Mouse (Mus musculus): ENCODE measurements around the gene Kcnip1. TPM values are rescaled to one million over a fixed set of nuclear protein-coding genes. Genes with fewer than 3 reads are reported as not detected.

Gene Kcnip1
- polyA plus RNA-seq, 1 experiment from 2014 or later: 1.1 TPM

- no peak overlapping the region for H3K9ac ChIP-seq (replicated peaks; ENCODE audit: low read length)
- H3K4me2 ChIP-seq (replicated peaks; ENCODE audit: low read depth, low read length): no peak overlapping the region
- no peak overlapping the region for H3K27ac ChIP-seq (ENCODE audit: low read length)
- no peak for ATAC-seq (ENCODE audit: low FRiP score, low TSS enrichment)
- no peaks in the 10 kb centered on the region for H3K36me3 ChIP-seq (ENCODE audit: insufficient read depth, low read length)
- no peaks in the 10 kb centered on the region for H3K4me1 ChIP-seq (ENCODE audit: insufficient read depth, low read length)
- H3K27me3 ChIP-seq (ENCODE audit: insufficient read depth, low read length): no peaks in the 10 kb centered on the region
- H3K4me3 ChIP-seq (ENCODE audit: low read length): no peak overlapping the region
- WGBS: 48% methylated on average over 3 of the region's 3 CpGs
- H3K9me3 ChIP-seq (ENCODE audit: low read length): no peaks in the 10 kb centered on the region
Measured at GRCm38 (mm10) chr11:33655221-33655620, 337.7 kb downstream of the Kcnip1 start.

GRCm38 (mm10) chr11:33654485-33654884, 338.5 kb downstream of the Kcnip1 start:
- Histone ChIP-seq H3K9ac (replicated peaks; ENCODE audit: low read length) (no peak overlapping the region), H3K4me1 (ENCODE audit: insufficient read depth, low read length) (no peaks in the 10 kb centered on the region), H3K9me3 (ENCODE audit: low read length) (no peaks in the 10 kb centered on the region), H3K27ac (ENCODE audit: low read length) (no peak overlapping the region), H3K4me3 (ENCODE audit: low read length) (no peak overlapping the region), H3K27me3 (ENCODE audit: insufficient read depth, low read length) (no peaks in the 10 kb centered on the region), H3K4me2 (replicated peaks; ENCODE audit: low read depth, low read length) (no peak overlapping the region), H3K36me3 (ENCODE audit: insufficient read depth, low read length) (no peaks in the 10 kb centered on the region)
- no peak for ATAC-seq (ENCODE audit: low FRiP score, low TSS enrichment)
- 90% methylated on average over 2 of the region's 2 CpGs for WGBS

GRCm38 (mm10) chr11:33649358-33649757, 343.6 kb downstream of the Kcnip1 start:
- ATAC-seq (ENCODE audit: low FRiP score, low TSS enrichment): no peak
- Histone ChIP-seq H3K9ac (replicated peaks; ENCODE audit: low read length) (no peak overlapping the region), H3K27me3 (ENCODE audit: insufficient read depth, low read length) (no peaks in the 10 kb centered on the region), H3K27ac (ENCODE audit: low read length) (no peak overlapping the region), H3K9me3 (ENCODE audit: low read length) (no peaks in the 10 kb centered on the region), H3K36me3 (ENCODE audit: insufficient read depth, low read length) (no peaks in the 10 kb centered on the region), H3K4me2 (replicated peaks; ENCODE audit: low read depth, low read length) (no peak overlapping the region), H3K4me1 (ENCODE audit: insufficient read depth, low read length) (no peaks in the 10 kb centered on the region), H3K4me3 (ENCODE audit: low read length) (no peak overlapping the region)
- WGBS: 70% methylated on average over 2 of the region's 2 CpGs

GRCm38 (mm10) chr11:33637107-33637506, 355.8 kb downstream of the Kcnip1 start:
- Histone ChIP-seq H3K9me3 (ENCODE audit: low read length) (no peaks in the 10 kb centered on the region), H3K36me3 (ENCODE audit: insufficient read depth, low read length) (no peaks in the 10 kb centered on the region), H3K4me3 (ENCODE audit: low read length) (no peak overlapping the region), H3K9ac (replicated peaks; ENCODE audit: low read length) (no peak overlapping the region), H3K27me3 (ENCODE audit: insufficient read depth, low read length) (no peaks in the 10 kb centered on the region), H3K27ac (ENCODE audit: low read length) (no peak overlapping the region), H3K4me2 (replicated peaks; ENCODE audit: low read depth, low read length) (no peak overlapping the region), H3K4me1 (ENCODE audit: insufficient read depth, low read length) (no peaks in the 10 kb centered on the region)
- no peak for ATAC-seq (ENCODE audit: low FRiP score, low TSS enrichment)
- WGBS: 90% methylated on average over 2 of the region's 2 CpGs

GRCm38 (mm10) chr11:33627136-33627742, 365.7 kb downstream of the Kcnip1 start:
- no peaks in the 10 kb centered on the region for H3K4me1 ChIP-seq (ENCODE audit: insufficient read depth, low read length)
- H3K9ac ChIP-seq (replicated peaks; ENCODE audit: low read length): no peak overlapping the region
- H3K4me2 ChIP-seq (replicated peaks; ENCODE audit: low read depth, low read length): no peak overlapping the region
- ATAC-seq (ENCODE audit: low FRiP score, low TSS enrichment): no peak
- H3K27ac ChIP-seq (ENCODE audit: low read length): no peak overlapping the region
- H3K36me3 ChIP-seq (ENCODE audit: insufficient read depth, low read length): no peaks in the 10 kb centered on the region
- no peaks in the 10 kb centered on the region for H3K27me3 ChIP-seq (ENCODE audit: insufficient read depth, low read length)
- H3K9me3 ChIP-seq (ENCODE audit: low read length): no peaks in the 10 kb centered on the region
- WGBS: 84% methylated on average over 4 of the region's 4 CpGs
- no peak overlapping the region for H3K4me3 ChIP-seq (ENCODE audit: low read length)

GRCm38 (mm10) chr11:33614218-33614617, 378.7 kb downstream of the Kcnip1 start:
- H3K27me3 ChIP-seq (ENCODE audit: insufficient read depth, low read length): no peaks in the 10 kb centered on the region
- no peak overlapping the region for H3K27ac ChIP-seq (ENCODE audit: low read length)
- H3K36me3 ChIP-seq (ENCODE audit: insufficient read depth, low read length): no peaks in the 10 kb centered on the region
- H3K4me1 ChIP-seq (ENCODE audit: insufficient read depth, low read length): no peaks in the 10 kb centered on the region
- 8% methylated on average over 15 of the region's 15 CpGs for WGBS
- ATAC-seq (ENCODE audit: low FRiP score, low TSS enrichment): peak; percentile 79
- no peak overlapping the region for H3K4me2 ChIP-seq (replicated peaks; ENCODE audit: low read depth, low read length)
- H3K4me3 ChIP-seq (ENCODE audit: low read length): no peak overlapping the region
- no peak overlapping the region for H3K9ac ChIP-seq (replicated peaks; ENCODE audit: low read length)
- no peaks in the 10 kb centered on the region for H3K9me3 ChIP-seq (ENCODE audit: low read length)

- Histone ChIP-seq H3K4me2 (replicated peaks; ENCODE audit: low read depth, low read length) (no peak overlapping the region), H3K27me3 (ENCODE audit: insufficient read depth, low read length) (no peaks in the 10 kb centered on the region), H3K4me1 (ENCODE audit: insufficient read depth, low read length) (0 out of 2 replicates have a peak, but pooled peaks cover 5% of the 10 kb centered on the region), H3K4me3 (ENCODE audit: low read length) (no peak overlapping the region), H3K9me3 (ENCODE audit: low read length) (no peaks in the 10 kb centered on the region), H3K27ac (ENCODE audit: low read length) (no peak overlapping the region), H3K36me3 (ENCODE audit: insufficient read depth, low read length) (no peaks in the 10 kb centered on the region), H3K9ac (replicated peaks; ENCODE audit: low read length) (no peak overlapping the region)
- ATAC-seq (ENCODE audit: low FRiP score, low TSS enrichment): peak; percentile 86
- WGBS: 9% methylated on average over 3 of the region's 3 CpGs
Measured at GRCm38 (mm10) chr11:33607784-33608183, 385.2 kb downstream of the Kcnip1 start.

GRCm38 (mm10) chr11:33603174-33603573, 389.8 kb downstream of the Kcnip1 start:
- WGBS: 48% methylated on average over 2 of the region's 2 CpGs
- Histone ChIP-seq H3K4me1 (ENCODE audit: insufficient read depth, low read length) (0 out of 2 replicates have a peak, but pooled peaks cover 5% of the 10 kb centered on the region), H3K27me3 (ENCODE audit: insufficient read depth, low read length) (no peaks in the 10 kb centered on the region), H3K4me3 (ENCODE audit: low read length) (no peak overlapping the region), H3K4me2 (replicated peaks; ENCODE audit: low read depth, low read length) (no peak overlapping the region), H3K36me3 (ENCODE audit: insufficient read depth, low read length) (no peaks in the 10 kb centered on the region), H3K9me3 (ENCODE audit: low read length) (no peaks in the 10 kb centered on the region), H3K27ac (ENCODE audit: low read length) (no peak overlapping the region), H3K9ac (replicated peaks; ENCODE audit: low read length) (no peak overlapping the region)
- ATAC-seq (ENCODE audit: low FRiP score, low TSS enrichment): no peak

- Histone ChIP-seq H3K4me2 (replicated peaks; ENCODE audit: low read depth, low read length) (no peak within 1 kb of the TSS), H3K9ac (replicated peaks; ENCODE audit: low read length) (no peak within 1 kb of the TSS), H3K36me3 (ENCODE audit: insufficient read depth, low read length) (no peaks in the 10 kb centered on the region), H3K9me3 (ENCODE audit: low read length) (no peaks in the 10 kb centered on the region), H3K27ac (ENCODE audit: low read length) (no peak within 1 kb of the TSS), H3K4me1 (ENCODE audit: insufficient read depth, low read length) (no peaks in the 10 kb centered on the region), H3K4me3 (ENCODE audit: low read length) (no peak within 1 kb of the TSS), H3K27me3 (ENCODE audit: insufficient read depth, low read length) (no peaks in the 10 kb centered on the region)
- no peak for ATAC-seq (ENCODE audit: low FRiP score, low TSS enrichment)
- 76% methylated on average over 4 of the region's 4 CpGs for WGBS
Measured at GRCm38 (mm10) chr11:33598986-33599385, 394.0 kb downstream of the Kcnip1 start, which contains the start of gene D130052B06Rik. Gene D130052B06Rik (plus strand): TSS chr11:33599302.

- no peak overlapping the region for H3K9ac ChIP-seq (replicated peaks; ENCODE audit: low read length)
- no peaks in the 10 kb centered on the region for H3K27me3 ChIP-seq (ENCODE audit: insufficient read depth, low read length)
- H3K4me1 ChIP-seq (ENCODE audit: insufficient read depth, low read length): no peaks in the 10 kb centered on the region
- no peak overlapping the region for H3K4me2 ChIP-seq (replicated peaks; ENCODE audit: low read depth, low read length)
- no peaks in the 10 kb centered on the region for H3K36me3 ChIP-seq (ENCODE audit: insufficient read depth, low read length)
- no peaks in the 10 kb centered on the region for H3K9me3 ChIP-seq (ENCODE audit: low read length)
- WGBS: 62% methylated on average over 4 of the region's 4 CpGs
- H3K4me3 ChIP-seq (ENCODE audit: low read length): no peak overlapping the region
- no peak for ATAC-seq (ENCODE audit: low FRiP score, low TSS enrichment)
- H3K27ac ChIP-seq (ENCODE audit: low read length): no peak overlapping the region
Measured at GRCm38 (mm10) chr11:33596655-33597054, 396.3 kb downstream of the Kcnip1 start.

Measured in kidney, embryonic 16.5 days (tissue).